Mouse (Mus musculus): ENCODE measurements around the gene Lactb. TPM values are rescaled to one million over a fixed set of nuclear protein-coding genes. Genes with fewer than 3 reads are reported as not detected.
A peak's percentile ranks its signal among the peaks of the same experiment; 100 is the strongest.

The Lactb gene
- polyA plus RNA-seq, 1 experiment from 2014 or later, result 13.3 TPM

- Histone ChIP-seq H3K4me2 (ENCODE audit: low read depth, low read length) (no peak overlapping the region), H3K9ac (replicated peaks) (no peak overlapping the region), H3K4me3 (ENCODE audit: low read depth, low read length) (no peak overlapping the region), H3K4me1 (ENCODE audit: insufficient read depth) (peaks cover 7% of the 10 kb centered on the region; the same call in 1 of the 2 replicates), H3K36me3 (replicated peaks; ENCODE audit: insufficient read depth, low read length) (no peaks in the 10 kb centered on the region), H3K27me3 (ENCODE audit: insufficient read depth, low read length) (no peaks in the 10 kb centered on the region), H3K27ac (ENCODE audit: low read depth) (no peak overlapping the region), H3K9me3 (ENCODE audit: low read length) (no peaks in the 10 kb centered on the region)
- TF ChIP-seq CTCF (IDR thresholded peaks at IDR 0.05; ENCODE audit: low read depth) (no peak), EP300 (IDR thresholded peaks at IDR 0.05; ENCODE audit: low read depth) (no peak)
- no peak for ATAC-seq
- 61% methylated on average over 1 of the region's 1 CpGs for WGBS (ENCODE audit: insufficient replicate concordance)
- no peak for DNase-seq
These were observed 2.7 kb upstream of the Lactb start for GRCm38 (mm10) chr9:66977982-66978381.

- no peak overlapping the region for H3K27ac ChIP-seq (ENCODE audit: low read depth)
- no peak overlapping the region for H3K9ac ChIP-seq (replicated peaks)
- H3K36me3 ChIP-seq (replicated peaks; ENCODE audit: insufficient read depth, low read length), result no peaks in the 10 kb centered on the region
- H3K27me3 ChIP-seq (ENCODE audit: insufficient read depth, low read length), result no peaks in the 10 kb centered on the region
- ATAC-seq, result no peak
- DNase-seq, result no peak
- no peaks in the 10 kb centered on the region for H3K9me3 ChIP-seq (ENCODE audit: low read length)
- no peak overlapping the region for H3K4me2 ChIP-seq (ENCODE audit: low read depth, low read length)
- H3K4me1 ChIP-seq (ENCODE audit: insufficient read depth), result peaks cover 7% of the 10 kb centered on the region; the same call in 1 of the 2 replicates
- 74% methylated on average over 5 of the region's 5 CpGs for WGBS (ENCODE audit: insufficient replicate concordance)
- no peak overlapping the region for H3K4me3 ChIP-seq (ENCODE audit: low read depth, low read length)
- no peak for TF ChIP-seq EP300 (IDR thresholded peaks at IDR 0.05; ENCODE audit: low read depth)
- TF ChIP-seq CTCF (IDR thresholded peaks at IDR 0.05; ENCODE audit: low read depth), result no peak
These were observed 1.8 kb upstream of the Lactb start for GRCm38 (mm10) chr9:66977121-66977520.

- Histone ChIP-seq H3K4me2 (ENCODE audit: low read depth, low read length) (peak overlapping the region; percentile 97), H3K36me3 (replicated peaks; ENCODE audit: insufficient read depth, low read length) (peaks cover 10% of the 10 kb centered on the region), H3K9me3 (ENCODE audit: low read length) (no peaks in the 10 kb centered on the region), H3K27me3 (ENCODE audit: insufficient read depth, low read length) (no peaks in the 10 kb centered on the region), H3K4me3 (ENCODE audit: low read depth, low read length) (peak overlapping the region; percentile 89), H3K9ac (replicated peaks) (peak overlapping the region; percentile 83), H3K4me1 (ENCODE audit: insufficient read depth) (peaks cover 7% of the 10 kb centered on the region; the same call in 1 of the 2 replicates), H3K27ac (ENCODE audit: low read depth) (peak overlapping the region; percentile 97)
- TF ChIP-seq EP300 (IDR thresholded peaks at IDR 0.05; ENCODE audit: low read depth) (no peak), CTCF (IDR thresholded peaks at IDR 0.05; ENCODE audit: low read depth) (no peak)
- peak; percentile 89 for DNase-seq
- peak; percentile 90 for ATAC-seq
- WGBS (ENCODE audit: insufficient replicate concordance), result under 1% methylated on average over 24 of the region's 41 CpGs
These were observed 511 bp downstream of the Lactb start for GRCm38 (mm10) chr9:66974721-66975225.

- H3K4me2 ChIP-seq (ENCODE audit: low read depth, low read length), result no peak overlapping the region
- H3K4me1 ChIP-seq (ENCODE audit: insufficient read depth), result peaks cover 3% of the 10 kb centered on the region; the same call in 1 of the 2 replicates
- H3K9me3 ChIP-seq (ENCODE audit: low read length), result no peaks in the 10 kb centered on the region
- H3K4me3 ChIP-seq (ENCODE audit: low read depth, low read length), result no peak overlapping the region
- peak; percentile 4 for DNase-seq
- WGBS (ENCODE audit: insufficient replicate concordance), result 80% methylated on average over 8 of the region's 8 CpGs
- no peak overlapping the region for H3K9ac ChIP-seq (replicated peaks)
- no peaks in the 10 kb centered on the region for H3K27me3 ChIP-seq (ENCODE audit: insufficient read depth, low read length)
- peaks cover 15% of the 10 kb centered on the region for H3K36me3 ChIP-seq (replicated peaks; ENCODE audit: insufficient read depth, low read length)
- TF ChIP-seq CTCF (IDR thresholded peaks at IDR 0.05; ENCODE audit: low read depth) (no peak), EP300 (IDR thresholded peaks at IDR 0.05; ENCODE audit: low read depth) (no peak)
- H3K27ac ChIP-seq (ENCODE audit: low read depth), result no peak overlapping the region
- no peak for ATAC-seq
These were observed 4.2 kb downstream of the Lactb start for GRCm38 (mm10) chr9:66971116-66971515.

- no peak overlapping the region for H3K4me3 ChIP-seq (ENCODE audit: low read depth, low read length)
- H3K9me3 ChIP-seq (ENCODE audit: low read length), result no peaks in the 10 kb centered on the region
- peak; percentile 1 for DNase-seq
- no peak for TF ChIP-seq CTCF (IDR thresholded peaks at IDR 0.05; ENCODE audit: low read depth)
- no peak for TF ChIP-seq EP300 (IDR thresholded peaks at IDR 0.05; ENCODE audit: low read depth)
- H3K4me2 ChIP-seq (ENCODE audit: low read depth, low read length), result no peak overlapping the region
- 87% methylated on average over 8 of the region's 8 CpGs for WGBS (ENCODE audit: insufficient replicate concordance)
- ATAC-seq, result no peak
- no peaks in the 10 kb centered on the region for H3K4me1 ChIP-seq (ENCODE audit: insufficient read depth)
- peaks cover 15% of the 10 kb centered on the region for H3K36me3 ChIP-seq (replicated peaks; ENCODE audit: insufficient read depth, low read length)
- H3K27me3 ChIP-seq (ENCODE audit: insufficient read depth, low read length), result no peaks in the 10 kb centered on the region
- H3K9ac ChIP-seq (replicated peaks), result no peak overlapping the region
- no peak overlapping the region for H3K27ac ChIP-seq (ENCODE audit: low read depth)
These were observed 7.8 kb downstream of the Lactb start for GRCm38 (mm10) chr9:66967492-66967891.

- no peak overlapping the region for H3K9ac ChIP-seq (replicated peaks)
- no peak overlapping the region for H3K27ac ChIP-seq (ENCODE audit: low read depth)
- DNase-seq (no peak), ATAC-seq (no peak)
- no peak overlapping the region for H3K4me2 ChIP-seq (ENCODE audit: low read depth, low read length)
- no peak overlapping the region for H3K4me3 ChIP-seq (ENCODE audit: low read depth, low read length)
- H3K9me3 ChIP-seq (ENCODE audit: low read length), result no peaks in the 10 kb centered on the region
- H3K4me1 ChIP-seq (ENCODE audit: insufficient read depth), result no peaks in the 10 kb centered on the region
- no peak for TF ChIP-seq CTCF (IDR thresholded peaks at IDR 0.05; ENCODE audit: low read depth)
- no peak for TF ChIP-seq EP300 (IDR thresholded peaks at IDR 0.05; ENCODE audit: low read depth)
- no peaks in the 10 kb centered on the region for H3K27me3 ChIP-seq (ENCODE audit: insufficient read depth, low read length)
- no peaks in the 10 kb centered on the region for H3K36me3 ChIP-seq (replicated peaks; ENCODE audit: insufficient read depth, low read length)
- WGBS (ENCODE audit: insufficient replicate concordance), result 66% methylated on average over 3 of the region's 3 CpGs
These were observed 13.8 kb downstream of the Lactb start for GRCm38 (mm10) chr9:66961478-66961877.

Measured in liver, postnatal 0 days (tissue).